Mouse (Mus musculus) liver, postnatal 0 days (tissue): ENCODE results near the gene Fhl5.

Experiments used
- CTCF ChIP-seq: sonication (generic); IDR thresholded peaks from 2 replicates; pipeline ENCODE4 v1.5.1; 2016; ENCODE audit warnings: antibody characterized with exemption, low read depth
- EP300 ChIP-seq: IDR thresholded peaks from 2 replicates; pipeline ENCODE4 v1.6.1; 2016; ENCODE audit warnings: antibody characterized with exemption, low read depth, mild to moderate bottlenecking

DNA sequence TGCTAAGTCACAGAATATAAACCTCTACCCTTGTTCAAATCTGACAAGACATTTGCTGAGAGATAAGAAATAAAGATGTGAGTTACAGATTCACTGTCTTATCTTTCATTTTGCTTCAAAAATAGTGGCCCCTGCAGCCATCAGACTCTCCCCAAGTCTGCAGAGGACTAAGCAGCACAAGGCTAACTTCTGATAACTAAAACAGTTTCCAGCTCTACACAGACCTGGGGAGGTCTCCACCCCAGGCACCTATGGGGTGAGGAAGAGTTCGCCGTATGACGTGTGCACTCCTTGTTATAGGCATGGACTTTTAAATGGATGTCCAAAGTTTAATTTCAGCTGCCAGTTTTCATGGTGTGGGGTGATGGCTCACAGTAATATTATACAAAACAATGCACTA lies 10.1 kb downstream of the Fhl5 start:
- TF ChIP-seq CTCF: no peak
- no peak for TF ChIP-seq EP300
